Mouse (Mus musculus) erythroid progenitor cell, adult 5-6 weeks (primary cell): Measurements from ENCODE around the gene Dpm2. TPM values are rescaled to one million over a fixed set of nuclear protein-coding genes. Genes with fewer than 3 reads are reported as not detected.
A peak's percentile ranks its signal among the peaks of the same experiment; 100 is the strongest.

ENCODE experiments used
- ATAC-seq: replicated peaks from 2 replicates; pipeline ENCODE4 v1.8.0; 2016; ENCODE audit warnings: moderate number of reproducible peaks, mild to moderate bottlenecking, moderate TSS enrichment, inconsistent platforms; ENCODE audit not compliant: poor library complexity, low FRiP score, severe bottlenecking
- total RNA-seq, 2 experiments: library from RNA; stranded (forward) in 1 of 2; stranded (reverse) in 1 of 2; fragments of 150-400 nt in 1 of 2; fragments of 186-747, 209-891 nt in 1 of 2; gene quantifications; 2 replicates each; pipeline versions ENCODE4 v1.2.3 to v1.2.4; 2015 to 2017; ENCODE audit warnings: low replicate concordance in 2 of 2

Gene Dpm2
- total RNA-seq (2015; ENCODE audit: low replicate concordance) = 33.9 and 45.3 TPM in 2 replicates
- total RNA-seq (2017; ENCODE audit: low replicate concordance) = 11.8 and 21.1 TPM in 2 replicates

- peak; percentile 87 for ATAC-seq
These were observed at the start of gene Dpm2 for GRCm38 (mm10) chr2:32570698-32571494. Gene Dpm2 (plus strand): TSS chr2:32570858.

DNA sequence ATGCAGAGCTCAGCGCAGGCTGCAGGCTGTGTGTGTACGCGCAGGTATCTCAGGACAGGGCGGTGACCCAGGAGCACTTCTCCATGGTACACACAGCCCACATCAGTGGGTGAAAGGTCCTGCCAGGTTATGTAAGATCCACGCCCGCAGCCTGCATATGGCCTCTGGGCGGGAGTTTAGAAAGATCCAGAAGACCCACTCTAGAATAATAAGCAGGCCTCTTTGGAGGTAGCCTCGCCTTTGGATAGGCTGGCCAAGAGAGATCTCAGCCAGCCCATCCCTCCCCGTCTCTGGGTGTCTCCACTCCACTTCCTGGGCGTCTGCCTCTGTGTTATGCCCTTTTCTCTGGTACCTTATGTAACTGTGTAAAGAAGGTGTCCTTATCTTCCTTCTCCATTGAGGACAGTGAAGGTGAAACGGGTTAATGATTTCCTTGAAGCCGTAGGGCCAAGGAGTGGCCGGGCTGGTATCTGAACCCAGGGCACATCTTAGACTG is 46.1 kb upstream of the Dpm2 start:
- no peak for ATAC-seq

DNA sequence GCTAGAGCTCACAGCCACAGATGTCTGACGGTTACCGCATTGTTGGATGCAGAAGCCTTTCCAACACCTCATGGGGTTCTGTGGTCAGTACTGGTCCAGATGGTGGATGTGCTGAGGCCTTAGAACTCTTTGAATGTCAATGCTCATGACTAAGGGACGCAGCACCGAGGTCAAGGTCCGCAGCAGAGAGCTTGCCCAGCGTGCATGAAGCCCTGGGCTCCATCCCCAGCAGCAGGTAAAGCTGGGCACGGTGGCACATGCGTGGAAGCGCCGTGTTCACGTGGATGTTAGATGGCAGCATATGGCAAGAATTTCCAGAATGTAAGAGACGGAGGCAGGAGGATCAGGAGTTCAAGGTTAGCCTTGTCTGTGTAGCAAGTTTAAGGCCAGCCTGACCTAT is 44.8 kb upstream of the Dpm2 start:
- ATAC-seq = no peak

DNA sequence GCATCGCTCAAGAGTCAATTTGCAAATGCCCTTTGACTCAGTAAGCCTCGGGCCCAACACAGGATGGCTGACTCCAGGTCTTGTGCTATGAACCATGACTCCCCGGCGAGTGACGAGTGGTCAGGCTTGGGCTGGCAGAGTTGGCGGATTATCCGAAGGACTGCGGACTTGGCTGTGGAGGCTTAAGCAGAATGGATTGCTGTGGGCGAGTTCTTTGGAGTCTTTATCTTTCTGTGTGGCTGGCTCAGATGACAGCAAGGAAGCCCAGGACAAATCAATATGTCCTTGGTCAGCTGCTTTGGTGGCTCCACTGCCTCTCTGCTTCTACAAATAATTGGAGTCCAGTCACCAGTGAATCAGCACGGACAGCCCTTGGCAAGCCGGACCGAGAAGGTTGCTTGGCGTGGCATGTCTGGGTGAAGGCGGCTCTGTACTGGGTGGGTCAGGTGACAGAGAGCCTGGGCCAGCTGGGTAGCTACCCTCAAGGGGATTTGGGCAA is 43.1 kb upstream of the Dpm2 start:
- no peak for ATAC-seq

GRCm38 (mm10) chr2:32528326-32528725 is 42.3 kb upstream of the Dpm2 start:
- ATAC-seq = no peak

DNA sequence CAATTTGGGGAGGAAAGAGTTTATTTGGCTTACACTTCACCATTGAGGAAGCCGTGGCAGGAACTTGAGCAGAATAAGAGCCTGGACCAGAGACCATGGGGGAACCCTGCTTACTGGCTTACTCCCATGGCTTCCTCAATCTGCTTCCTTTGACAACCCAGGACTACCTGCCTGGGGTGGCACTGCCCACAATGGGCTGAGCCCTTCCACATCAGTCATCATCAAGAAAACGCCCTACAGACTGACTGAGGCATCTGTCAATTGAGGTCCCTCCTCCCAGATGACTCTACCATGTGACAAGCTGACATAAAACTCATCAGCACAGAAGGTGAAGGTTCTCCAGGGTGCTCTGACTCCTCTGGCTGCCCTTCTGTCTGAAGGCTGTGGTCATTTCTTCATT is 40.2 kb upstream of the Dpm2 start:
- ATAC-seq = no peak

GRCm38 (mm10) chr2:32533163-32533562 is 37.5 kb upstream of the Dpm2 start:
- ATAC-seq = no peak

DNA sequence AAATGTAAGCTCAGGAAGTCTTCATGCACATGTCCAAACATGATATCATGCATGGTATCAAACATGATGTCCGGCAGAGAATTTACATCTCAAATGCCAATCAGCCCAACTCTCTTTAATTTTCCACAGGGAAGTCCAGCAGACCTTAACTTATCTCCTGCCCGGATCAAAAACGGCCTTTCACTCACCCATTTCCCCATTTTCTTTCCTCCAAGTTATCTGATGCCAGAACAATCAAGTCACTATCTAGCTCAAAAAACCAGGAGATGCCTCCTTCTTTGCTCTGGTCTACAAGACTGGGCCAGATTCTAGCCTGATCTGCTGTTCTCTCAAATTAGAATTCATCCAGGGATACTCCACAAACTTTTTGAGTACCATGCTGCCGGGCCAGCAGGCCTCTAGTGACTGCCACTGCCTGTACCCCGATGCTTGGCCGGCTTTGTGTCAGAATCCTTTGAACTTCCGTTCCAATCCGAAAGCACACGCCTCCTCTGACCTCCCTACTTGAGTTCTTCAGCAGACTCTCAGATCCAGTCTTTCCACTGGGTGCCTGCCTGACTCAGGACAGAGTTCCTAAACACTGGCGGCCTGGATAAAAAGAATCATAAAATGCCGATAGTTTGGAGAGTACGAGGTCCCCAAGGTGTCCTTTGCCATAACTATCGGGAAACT is 36.5 kb upstream of the Dpm2 start:
- no peak for ATAC-seq

- ATAC-seq = peak; percentile 96
These were observed 35.8 kb upstream of the Dpm2 start, which contains the start of gene Fam102a for GRCm38 (mm10) chr2:32534733-32535471. Gene Fam102a (plus strand): TSS chr2:32535332.

DNA sequence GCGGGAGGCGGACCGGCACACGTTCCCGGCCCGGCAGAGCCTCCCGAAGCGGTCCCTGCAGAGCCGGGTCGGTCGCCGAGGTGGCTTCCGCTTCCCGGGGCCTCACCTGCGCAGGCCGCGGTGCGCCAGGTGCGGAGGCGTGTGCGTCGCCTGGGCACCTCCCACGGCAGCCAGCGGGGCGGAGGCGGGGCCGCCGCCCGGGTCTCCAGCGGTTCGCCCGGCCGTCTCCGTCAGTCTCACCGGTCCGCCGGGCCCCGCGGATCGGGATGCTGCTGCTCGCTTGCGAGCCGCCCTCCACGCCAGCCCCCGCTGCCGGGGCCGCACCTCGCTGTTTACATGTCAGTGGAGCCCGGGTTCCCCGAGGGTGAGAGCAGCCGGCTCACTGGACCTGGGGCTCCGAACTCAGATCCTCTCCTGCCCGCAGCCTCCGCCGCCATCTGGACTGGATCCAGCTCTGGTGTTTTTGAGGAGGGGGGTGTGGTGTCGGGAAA is 35.1 kb upstream of the Dpm2 start:
- ATAC-seq = peak; percentile 11; the same call in 1 of the 2 replicates

DNA sequence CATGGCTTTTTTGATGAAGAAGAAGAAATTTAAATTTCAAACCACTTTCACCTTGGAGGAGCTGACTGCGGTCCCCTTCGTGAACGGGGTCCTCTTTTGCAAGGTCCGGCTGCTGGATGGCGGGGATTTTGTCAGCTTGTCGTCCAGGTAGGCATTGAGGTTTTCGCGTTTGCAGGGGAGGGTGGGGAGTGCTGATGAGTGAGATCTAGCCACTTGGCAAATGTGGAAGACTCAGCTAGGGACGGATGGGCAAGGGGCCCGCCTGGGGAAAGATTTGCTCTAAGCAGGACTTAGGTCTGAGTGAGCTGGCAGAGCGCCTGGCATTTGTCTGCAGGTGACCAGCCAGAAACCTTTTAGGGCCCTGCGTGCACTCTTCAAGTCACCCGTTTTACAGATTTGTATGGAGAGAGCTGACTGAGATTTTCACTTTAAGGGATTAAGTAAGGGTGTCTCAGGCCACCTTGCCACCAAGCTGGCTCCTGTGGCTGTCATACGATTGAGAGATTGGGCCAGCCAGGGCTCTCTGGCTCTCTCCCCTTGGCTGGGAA is 34.5 kb upstream of the Dpm2 start:
- no peak for ATAC-seq

DNA sequence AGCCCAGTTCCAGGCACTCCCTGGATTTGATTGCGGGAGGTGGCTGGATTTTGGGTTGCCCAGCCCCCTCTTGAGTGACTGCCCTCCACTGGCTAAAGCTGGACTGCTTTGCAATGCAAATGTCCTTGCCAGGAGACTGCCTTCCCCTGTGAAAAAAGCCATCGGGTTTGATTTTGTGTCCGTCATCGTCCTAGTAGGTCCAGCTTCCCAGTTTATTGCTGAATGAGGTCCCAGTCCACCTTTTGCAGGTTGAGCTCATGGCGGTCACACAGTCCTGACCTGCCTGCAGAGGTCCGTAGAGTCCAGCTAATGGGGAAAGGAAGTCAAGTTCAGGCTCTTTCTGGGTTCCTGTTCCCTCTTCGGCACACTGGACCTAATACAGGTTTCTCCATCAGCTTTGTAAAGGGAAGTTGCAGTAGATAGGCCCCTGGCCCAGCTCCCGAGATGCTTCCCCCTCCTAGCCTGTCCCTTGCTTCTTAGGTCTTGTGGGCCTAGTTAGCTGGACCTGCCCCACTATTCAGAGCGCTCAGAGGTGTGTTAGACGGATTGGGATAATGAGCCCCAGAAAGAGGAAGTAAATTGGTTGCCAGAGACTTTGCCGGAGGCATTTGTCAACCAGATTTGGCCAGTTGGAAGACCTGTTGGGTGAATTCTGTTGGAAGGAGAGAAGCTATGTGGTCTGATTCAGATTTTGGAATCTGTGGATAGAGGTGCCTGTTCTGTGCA is 33.9 kb upstream of the Dpm2 start:
- no peak for ATAC-seq

DNA sequence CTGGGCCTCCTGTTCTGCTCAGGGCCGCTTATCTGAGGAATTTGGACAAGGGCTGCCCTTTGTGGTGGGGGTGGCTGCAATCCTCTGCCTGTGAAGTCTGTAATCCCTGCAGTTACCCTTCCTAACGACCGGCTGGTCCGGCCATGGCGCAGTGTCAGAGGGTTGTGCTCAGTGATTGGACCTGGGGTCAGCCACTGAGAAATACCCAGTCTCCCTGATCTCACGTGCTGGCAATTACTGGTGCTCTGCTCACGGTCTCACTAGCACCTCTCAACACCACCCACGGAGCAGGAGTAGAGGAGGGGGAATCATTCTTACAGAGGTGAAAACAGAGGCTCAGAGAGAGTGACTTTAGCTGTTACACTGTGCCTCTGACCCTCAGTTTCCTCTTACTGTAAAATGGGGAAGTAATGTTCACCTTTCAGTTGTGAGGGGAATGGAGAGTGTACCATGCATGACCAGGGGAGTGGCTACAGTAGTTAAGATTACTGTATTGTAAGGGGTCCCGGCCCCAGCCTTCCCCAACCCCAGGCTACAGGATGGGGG is 33.2 kb upstream of the Dpm2 start:
- ATAC-seq = no peak

DNA sequence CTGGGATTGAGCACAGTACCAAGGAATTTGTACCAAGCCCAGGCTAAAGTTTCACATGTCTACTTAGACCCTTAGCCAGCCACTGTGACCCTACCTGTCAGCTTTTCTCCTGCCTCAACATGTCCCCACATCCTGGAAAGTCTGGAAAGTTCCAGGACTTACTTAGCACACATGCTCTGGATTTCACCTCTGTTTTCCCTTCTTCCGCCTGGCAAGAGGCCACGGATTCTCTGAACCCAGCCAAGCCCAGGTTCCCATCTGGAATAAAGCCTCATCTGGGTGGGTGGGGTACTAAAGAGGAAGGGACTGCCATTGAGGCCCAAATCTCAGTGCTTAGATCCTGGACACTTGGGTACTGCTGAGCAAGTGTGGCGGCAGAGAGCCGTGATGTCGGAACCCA is 32.7 kb upstream of the Dpm2 start:
- no peak for ATAC-seq

GRCm38 (mm10) chr2:32538461-32538860 is 32.2 kb upstream of the Dpm2 start:
- ATAC-seq = no peak

- no peak for ATAC-seq
These were observed 31.1 kb upstream of the Dpm2 start for GRCm38 (mm10) chr2:32539452-32539981.

GRCm38 (mm10) chr2:32541333-32541908 is 29.2 kb upstream of the Dpm2 start:
- ATAC-seq = no peak

- ATAC-seq = no peak
These were observed 28.6 kb upstream of the Dpm2 start for GRCm38 (mm10) chr2:32541986-32542573.
